Mouse (Mus musculus): Measurements from ENCODE around the gene Galnt7.

DNA sequence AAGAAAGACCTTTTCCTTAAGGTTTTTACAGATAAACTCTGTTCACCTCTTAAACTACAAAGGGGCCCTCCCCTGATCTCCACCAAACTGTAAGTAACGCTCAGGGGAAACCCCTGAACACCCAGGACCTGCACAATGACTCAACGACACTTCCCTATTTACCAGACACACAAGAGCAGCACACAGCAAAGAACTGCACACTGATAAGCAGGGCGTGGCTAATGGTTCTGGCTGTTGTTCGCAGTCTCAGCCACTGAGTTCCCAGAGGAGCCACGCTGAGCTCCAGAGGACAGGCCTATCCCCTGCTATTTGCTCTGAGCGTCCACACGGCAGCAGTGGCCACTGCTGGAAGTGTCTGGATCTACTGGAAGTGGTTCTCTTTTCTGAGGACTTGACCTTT, 76.6 kb downstream of the Galnt7 start:
- peak; percentile 56 for TF ChIP-seq CTCF (IDR thresholded peaks at IDR 0.05; ENCODE audit: low read depth)
- no peak for TF ChIP-seq EP300 (IDR thresholded peaks at IDR 0.05; ENCODE audit: low read depth)
